Mouse (Mus musculus) adrenal gland, postnatal 4 days (tissue): ENCODE data around the gene Slc4a7. TPM values are rescaled to one million over a fixed set of nuclear protein-coding genes. Genes with fewer than 3 reads are reported as not detected.
A peak's percentile ranks its signal among the peaks of the same experiment; 100 is the strongest.

ENCODE experiments used
- DNase-seq, 2 experiments: peaks; one replicate each; pipeline ENCODE4 v3.0.0; 2021 to 2022; ENCODE audit warnings: low spot score in 2 of 2, mixed read lengths in 2 of 2
- long read RNA-seq, 2 experiments: library from polyadenylated mRNA; stranded (forward); transcript quantifications; one replicate each; pipeline ENCODE4 v2.0.0; 2021
- total RNA-seq, 2 experiments: library from RNA; stranded (reverse); gene quantifications; 2 replicates each; pipeline ENCODE4 v1.2.3; 2021

The Slc4a7 gene
- 10 to 100 TPM; 35.6 to 39.1 TPM for total RNA-seq
- long read RNA-seq, experiment 1, full-length matches to known transcripts = 1 of 3 reads
- long read RNA-seq, experiment 1, partial matches to known transcripts = 1 of 3 reads
- long read RNA-seq, experiment 1, other reads (novel, unspliced or antisense) = 1 of 3 reads
- long read RNA-seq, experiment 2, partial matches to known transcripts = 15 of 21 reads
- long read RNA-seq, experiment 2, other reads (novel, unspliced or antisense) = 6 of 21 reads

DNA sequence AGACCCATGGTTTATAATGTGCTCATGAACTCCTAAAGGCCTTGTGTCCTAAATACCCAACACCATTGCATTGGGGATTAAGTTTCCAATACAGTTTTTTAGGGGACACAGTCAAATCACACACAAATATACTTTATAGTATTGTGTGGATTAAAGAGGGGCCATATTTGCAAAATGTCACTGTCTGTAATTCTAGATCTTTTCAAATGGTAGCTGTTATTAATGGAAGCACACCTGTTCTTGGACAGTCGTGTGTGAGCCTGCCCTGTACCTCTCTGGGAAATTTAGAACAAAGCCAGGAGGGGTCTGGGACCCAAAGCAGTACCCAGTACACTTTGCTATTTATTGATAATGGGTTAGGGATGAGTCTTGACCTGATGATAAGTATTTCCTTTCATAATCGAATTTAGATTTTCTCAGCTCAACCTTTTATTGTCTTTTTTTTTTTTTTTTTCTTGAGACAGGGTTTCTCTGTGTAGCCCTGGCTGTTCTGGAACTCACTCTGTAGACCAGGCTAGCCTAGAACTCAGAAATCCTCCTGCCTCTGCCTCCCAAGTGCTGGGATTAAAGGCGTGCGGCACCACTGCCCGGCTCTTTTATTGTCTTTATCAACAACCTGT is at the start of gene Slc4a7:
Gene Slc4a7, plus strand, starts transcription at position 570 of the 620 bp plus-strand sequence.
- no peak for DNase-seq

DNA sequence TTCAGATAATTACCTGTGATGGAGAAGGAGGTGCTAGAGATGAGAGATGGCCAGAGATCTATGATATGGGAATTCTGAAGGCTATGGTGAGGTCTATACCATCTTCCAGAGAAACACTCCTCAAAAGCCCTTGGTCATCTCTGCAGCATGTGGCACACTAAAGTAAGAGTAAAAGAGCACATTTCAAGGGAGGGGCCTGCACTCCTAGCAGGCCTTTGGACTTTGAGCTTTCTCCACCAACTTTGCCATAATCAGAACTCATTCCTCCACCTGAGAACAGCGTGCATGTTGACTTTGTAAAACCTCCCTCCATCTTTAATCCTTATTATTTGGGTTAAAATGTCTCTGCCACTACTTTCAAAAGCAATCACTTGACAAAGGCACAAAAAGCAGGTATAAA is 31.5 kb upstream of the Slc4a7 start:
- DNase-seq = no peak

DNA sequence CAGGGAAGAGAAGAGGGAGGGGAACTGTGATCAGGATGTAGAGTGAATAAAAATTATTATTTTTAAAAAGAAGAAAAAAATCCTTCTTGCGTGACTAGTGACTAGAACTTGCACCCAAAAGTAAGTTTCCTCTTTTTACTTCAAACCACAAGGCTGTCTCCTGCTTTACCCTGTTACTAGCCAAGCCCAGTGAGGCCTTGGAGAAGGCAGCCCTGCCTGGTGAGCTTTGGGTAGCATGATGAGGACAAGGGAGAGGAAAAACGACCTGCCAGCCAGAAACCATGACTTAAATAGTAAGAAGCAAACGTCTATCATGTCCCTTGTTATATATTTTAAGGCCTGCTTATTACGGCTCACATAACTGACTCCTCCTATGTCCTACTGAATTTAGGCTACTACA is 20.5 kb upstream of the Slc4a7 start:
- DNase-seq = no peak

DNA sequence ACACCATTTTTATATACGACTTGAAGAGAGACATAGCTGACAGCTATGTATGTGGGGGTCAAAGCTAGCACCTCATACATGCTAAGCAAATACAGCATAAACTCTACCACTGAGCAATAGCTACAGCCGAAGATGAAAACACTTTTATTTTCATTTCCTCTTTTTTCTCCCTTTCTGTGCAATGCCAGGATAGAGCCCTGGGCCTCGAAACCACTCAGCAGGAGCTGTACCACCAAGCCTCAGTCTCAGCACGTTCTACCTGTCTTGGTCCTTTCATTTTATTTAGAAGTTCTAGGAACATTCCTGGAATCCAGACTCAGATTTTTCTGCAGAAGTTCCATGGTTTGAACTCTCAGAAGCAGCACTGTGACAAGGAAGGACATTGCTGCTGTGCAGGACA is 17.3 kb upstream of the Slc4a7 start:
- DNase-seq = no peak

DNA sequence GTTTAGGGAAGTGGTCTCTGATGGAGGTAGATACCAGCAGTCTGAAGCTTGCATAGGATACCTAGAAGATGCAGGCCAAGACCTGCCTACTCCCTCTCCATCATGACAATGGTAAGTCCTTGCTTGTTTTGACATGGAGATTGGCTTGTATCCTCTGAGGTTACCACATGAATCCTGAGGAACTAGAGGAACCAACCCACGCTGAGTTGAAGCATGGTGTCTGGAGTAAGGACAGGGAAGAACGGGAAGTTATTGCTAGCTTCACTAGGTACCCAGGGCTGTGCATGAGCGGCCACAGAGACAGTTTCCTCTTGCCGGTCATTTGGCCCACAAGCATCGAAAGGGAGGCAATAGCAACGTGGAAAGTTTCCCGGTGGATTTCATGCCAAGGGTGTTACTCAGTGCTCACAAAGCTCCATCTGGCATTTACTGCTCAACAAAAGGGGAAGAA is 16.0 kb upstream of the Slc4a7 start:
- DNase-seq = no peak

DNA sequence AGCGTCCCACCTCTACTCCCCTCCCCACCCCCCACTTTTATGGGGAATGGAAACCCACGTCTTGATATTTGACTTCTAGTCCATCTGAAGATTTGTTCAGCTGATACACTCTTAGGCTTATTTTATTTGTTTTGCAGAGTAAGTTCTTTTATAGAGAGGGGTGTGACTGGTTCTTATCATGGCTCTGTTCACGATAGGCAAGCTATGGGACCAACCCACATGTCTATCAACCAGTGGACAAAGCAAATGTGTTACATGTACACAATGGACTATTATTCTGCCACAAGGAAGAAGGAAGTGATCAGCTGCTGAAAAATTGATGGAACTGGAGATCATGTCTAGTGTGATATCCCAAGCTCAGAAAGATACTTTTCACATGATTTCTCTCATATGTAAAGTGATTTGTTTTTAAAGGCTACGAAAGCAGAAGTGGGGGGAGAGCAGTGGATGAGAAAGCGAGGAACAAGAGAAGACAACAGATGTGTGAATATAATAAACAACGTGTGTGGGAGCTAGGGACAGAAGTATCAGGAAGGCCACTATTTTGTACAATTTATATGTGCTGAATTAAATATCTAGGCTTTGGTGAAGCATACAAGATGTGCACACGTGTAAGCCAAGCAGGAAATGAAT is 14.7 kb upstream of the Slc4a7 start:
- no peak for DNase-seq

DNA sequence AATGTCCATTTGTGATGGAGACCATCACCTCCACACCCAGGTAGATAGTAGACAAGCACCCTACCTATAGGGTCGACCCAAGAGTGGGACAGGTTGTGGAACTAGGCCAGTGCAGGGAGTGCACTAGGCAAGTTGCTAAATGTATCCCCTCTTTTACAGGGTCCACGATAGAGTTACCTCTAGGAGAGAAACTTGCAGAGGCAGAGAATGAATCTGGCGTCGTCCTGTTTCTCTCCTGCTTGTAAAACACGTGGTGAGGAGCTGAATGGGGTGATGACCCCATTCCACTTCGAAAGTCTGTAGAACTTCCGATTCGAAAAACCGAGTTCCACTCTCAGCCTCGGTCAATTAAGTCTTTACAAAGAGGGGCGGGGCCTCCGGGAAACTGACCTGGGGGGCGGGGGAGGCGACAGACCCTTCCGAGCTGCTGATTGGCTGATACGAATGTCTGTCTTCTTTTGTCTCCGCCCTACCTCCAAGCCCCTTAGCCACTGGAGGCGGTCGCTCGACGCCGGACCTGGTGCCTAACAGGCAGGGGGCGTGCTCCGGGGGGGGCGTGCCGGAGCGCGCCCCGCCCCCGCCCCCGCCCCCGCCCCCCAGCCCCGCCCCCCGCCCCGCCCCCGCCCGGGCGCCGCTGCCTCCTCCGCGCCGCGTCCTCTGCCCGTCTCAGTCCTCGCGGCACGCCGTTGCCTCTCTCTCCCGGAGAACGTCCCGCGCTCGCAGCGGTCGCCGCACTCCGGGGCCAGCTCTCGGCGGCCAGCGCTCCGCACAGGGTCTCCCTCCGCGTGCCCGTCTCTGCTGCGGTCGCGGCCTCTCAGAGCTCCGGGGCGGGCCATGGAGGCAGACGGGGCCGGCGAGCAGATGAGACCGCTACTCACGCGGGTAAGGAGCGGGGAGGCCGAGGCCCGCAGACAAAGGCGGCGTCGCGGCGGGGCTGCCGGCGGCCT is 593 bp downstream of the Slc4a7 start:
- DNase-seq = peak; percentile 67 to 80

DNA sequence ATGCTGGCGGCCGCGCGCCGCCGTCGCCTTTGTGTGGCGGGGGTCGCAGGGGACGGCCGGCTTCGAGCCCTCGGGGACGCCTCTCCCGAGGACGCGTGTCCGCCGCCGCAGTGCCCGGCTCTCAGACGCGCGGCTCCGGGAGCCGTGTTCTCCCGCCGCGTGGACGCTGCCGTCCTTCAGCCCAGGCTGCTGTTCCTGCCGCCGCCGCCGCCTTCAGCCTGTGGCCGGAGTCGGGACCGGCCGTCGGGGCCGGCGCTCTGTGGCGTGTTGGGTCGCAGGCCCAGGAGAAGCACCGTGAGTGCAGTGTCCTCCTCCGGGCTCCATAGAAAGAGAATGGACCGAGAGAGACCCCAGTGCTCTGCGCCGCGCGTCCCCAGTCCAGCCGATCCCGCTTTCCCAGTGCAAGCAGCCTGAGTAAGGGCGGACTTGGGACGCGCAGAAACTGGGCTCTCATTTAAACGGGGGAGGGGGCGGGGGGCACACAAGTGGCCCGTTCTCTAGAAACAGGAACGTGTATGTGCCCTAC is 1.3 kb downstream of the Slc4a7 start:
- DNase-seq = peak in 1 of 2 experiments; percentile 31

DNA sequence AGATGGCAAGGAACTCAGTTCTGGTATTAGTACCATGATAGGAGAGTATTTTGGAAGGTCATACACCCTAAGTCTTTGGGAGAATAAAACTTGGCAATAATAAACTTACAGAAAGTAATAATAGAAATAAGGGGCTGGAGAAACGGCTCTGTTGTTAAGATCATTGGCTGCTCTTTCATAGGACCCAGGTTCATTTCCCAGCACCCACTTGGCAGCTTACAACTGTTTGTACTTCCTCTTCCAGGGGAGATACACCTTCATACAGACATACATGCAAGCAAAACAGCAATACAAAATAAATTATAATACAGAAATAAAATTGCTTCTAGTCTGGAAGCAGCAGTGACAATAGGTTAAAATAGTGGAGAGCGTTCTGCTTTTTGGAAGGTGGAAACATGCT is 2.6 kb downstream of the Slc4a7 start:
- DNase-seq = no peak

DNA sequence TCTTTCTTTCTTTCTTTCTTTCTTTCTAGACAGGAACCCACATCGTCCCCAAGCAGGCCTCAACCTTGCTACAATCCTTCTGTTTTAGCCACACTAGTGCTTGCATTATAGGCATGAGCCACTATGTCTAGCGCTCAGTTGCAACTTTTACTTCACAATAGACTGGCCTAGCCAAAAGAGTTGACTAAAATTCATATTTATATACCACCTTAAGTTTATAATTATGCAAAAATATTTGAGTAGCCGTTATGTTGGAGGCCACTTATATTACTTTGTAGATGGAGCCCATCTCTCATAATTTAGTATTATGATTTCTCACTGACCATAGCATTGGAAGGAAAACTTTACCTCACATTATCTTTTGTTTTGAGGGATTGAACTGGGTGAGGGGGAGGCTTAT is 3.0 kb downstream of the Slc4a7 start:
- DNase-seq = no peak

DNA sequence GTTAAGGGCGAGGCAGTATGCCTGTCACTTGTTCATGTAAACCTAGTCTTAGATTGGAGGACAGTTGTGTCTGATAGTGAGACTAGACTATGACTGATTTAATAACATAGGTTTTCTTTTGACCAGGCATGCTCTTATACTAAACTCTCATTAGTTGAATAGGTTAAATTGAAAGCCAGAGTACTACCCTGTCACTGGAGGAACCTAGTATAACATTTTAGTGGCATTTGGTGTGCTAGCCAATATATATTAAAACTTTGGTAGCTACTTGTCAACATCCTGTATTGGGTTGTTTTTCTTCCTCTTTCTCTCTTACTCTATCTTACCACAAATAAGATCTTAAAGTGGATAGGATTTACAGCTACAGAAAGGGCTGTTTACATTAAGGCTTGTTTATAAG is 4.3 kb downstream of the Slc4a7 start:
- no peak for DNase-seq

DNA sequence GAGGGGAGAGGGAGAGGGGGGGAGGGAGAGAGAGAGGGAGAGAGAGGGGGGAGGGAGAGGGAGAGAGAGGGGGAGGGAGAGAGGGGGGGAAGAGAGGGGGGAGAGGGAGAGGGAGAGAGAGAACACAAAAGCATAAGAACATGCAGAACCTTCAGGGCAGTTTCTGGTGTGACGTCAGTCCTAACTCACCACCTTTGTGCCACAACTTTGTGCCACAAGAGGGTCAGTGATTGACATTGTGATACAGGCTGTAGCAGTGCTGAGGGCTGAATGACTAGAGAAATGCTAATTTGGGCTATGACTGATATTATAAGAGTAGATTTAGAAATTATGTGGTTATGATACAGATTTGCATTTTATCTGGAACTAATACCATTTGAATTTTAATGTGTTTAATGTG is 5.0 kb downstream of the Slc4a7 start:
- no peak for DNase-seq

DNA sequence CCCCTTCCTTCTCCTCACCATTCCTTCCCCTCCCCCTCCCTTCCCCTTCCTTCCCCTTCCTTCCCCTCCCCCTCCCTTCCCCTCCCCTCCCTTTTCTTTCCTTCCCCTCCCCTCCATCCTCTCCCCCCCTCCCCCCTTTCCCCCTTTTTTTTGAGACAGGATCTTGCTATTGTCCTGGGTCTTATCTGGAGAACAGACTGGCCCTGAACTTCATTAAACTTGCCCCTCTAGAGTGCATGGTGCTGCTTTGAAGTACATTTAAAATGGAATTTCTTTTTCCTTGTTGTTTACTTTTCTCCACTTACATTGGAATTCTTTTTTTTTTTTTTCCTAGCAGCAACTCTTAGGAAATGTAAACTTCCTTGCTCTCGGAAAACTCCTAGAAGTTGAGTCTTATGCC is 6.9 kb downstream of the Slc4a7 start:
- no peak for DNase-seq

DNA sequence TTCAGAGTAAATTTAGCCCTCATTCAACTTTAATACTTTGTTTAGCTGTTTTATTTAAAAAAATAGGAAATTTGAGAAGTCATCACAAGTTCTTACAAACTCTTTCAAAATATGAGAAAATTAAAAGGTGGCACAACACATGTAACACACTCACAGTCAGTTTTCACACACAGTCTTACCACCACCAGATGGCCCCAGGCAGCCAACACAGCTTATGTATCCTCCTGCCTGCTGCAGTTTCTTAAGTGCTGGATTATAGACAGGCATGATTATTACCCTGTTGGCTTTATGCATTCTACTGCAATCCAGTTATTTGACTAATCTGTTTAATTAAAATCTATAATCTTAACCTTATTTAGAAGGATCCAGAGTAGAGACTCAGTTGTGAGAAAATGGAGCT is 12.1 kb downstream of the Slc4a7 start:
- no peak for DNase-seq

DNA sequence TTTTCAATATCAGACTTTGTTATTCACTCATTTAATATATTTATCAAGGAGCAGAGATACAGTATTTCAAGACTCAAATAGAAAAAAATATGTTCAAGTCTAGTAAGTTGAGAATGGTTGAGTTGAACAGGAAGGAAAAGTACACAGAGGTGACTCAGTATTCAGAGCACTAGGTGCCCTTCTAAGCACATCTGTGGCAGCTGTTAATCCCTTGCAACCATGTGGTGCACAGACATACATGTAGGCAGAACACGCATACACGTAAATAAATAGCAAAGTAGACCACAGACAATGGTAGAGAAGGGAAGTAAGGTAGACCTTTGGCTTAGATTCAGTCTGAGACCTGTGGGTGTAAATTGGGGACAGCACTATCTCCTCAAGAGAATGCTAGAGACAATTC is 13.7 kb downstream of the Slc4a7 start:
- no peak for DNase-seq

DNA sequence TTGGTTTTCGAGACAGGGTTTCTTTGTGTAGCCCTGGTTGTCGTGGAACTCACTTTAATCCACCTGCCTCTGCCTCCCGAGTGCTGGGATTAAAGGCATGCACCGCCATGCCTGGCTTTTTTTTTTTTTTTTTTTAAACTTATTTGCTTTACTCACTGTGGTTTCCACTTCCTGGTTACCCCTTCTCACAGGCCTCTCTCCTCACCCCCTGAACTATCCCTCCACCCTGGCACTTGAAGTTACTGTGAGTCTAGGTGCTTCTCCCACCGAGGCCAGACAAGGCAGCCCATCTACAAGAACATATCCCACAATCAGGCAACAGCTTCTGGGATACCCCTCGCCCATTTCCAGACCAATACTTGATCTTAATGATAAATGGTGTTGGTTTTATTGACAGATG is 14.8 kb downstream of the Slc4a7 start:
- no peak for DNase-seq

DNA sequence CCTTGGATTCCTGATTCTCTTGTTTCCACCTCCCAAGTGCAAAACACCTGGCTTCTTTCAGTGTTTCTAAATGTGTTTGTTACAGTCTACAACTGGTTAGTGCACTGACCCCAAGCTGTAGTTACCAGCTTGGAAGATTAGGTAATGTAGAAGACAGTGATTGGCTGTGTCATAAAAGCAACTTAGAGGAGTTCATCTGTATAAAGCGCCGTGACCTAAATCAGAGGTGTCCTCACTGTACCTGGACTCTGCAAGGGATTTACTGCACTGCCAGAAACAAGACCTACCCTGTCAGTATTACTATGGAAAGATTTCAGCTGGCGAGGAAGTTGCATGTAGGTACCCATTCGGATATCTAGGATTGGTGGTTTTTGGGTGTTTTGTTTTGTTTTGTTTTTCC is 16.5 kb downstream of the Slc4a7 start:
- no peak for DNase-seq

DNA sequence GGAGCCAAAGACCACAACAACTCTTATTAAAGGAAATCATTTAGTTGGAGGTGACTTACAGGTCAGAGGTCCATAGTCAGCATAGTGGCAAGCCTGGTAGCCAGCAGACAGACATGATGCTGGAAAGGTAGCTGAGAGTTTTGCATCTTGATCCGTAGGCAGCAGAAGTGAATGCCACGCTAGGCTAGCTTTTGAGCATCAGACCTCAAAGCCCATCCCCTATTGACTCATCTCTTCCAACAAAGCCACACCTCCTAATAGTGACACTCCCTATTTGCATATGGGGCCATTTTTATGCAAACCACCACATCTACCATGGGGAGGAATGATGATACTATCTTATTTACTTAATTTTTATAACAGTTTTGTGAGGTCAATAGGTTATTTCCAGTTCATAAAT is 79.1 kb downstream of the Slc4a7 start:
- no peak for DNase-seq

DNA sequence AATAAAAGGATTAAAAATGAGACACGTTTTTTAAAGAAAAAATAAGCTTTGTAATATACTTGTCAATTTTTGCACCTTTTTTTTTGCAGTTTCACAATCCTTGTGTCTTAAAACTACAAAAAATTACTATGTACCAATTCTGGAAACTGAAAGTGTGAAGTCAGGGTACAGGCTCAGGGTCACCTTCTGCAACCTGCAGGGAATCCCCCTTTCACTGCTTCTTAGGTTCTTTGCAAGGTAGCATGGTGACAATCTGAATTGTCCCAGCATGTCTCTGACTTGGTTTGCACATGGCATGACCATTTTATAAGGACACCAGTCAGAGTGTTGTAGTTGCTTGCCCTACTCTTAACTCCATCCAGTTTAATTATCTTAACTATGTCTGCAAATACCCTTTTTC is 82.1 kb downstream of the Slc4a7 start:
- no peak for DNase-seq

DNA sequence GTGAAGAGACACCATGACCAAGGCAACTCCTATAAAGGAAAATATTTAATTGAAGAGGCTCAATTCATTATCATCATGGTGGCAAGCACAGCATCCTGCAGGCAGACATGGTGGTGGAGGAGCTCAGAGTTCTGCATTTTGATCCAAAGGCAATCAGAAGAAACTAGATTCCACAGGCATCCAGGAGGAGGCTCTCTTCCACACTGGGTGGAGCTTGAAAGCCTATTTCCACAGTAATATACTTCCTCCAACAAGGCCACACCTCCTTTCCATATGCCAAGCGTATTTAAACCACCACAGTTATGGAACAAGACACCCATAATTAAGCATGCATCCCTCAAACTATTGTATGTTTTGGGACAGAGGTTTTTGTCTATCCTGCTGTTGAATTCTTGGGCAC is 84.9 kb downstream of the Slc4a7 start:
- no peak for DNase-seq

DNA sequence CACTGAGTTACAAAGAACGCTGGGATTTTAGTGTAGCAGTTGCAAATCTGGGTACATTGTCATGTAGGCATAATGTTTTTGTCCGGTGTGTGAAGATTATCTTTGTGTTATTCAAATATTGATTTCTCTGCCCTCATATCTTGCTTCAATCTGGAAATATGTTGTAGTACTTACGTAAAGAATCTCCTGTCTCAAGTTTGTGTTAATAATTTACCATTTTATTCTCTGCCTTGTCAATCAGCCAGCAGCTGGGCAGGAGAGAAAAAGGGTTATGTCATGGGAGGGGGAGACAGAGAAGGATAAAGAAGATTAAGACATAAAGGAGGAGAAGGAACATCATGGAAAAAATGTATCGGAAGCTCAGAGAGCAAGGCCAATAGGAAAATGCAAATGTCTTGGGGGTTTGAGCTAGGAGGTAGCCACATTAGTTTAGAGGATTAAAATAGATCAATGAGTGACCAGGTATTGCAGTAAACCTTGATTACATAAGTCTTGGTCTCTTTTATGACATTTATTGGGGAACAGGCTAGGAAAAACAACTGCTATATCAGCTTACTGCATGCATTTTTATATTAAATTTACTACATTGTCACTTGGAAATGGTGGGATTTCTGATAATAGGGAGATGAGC is 87.9 kb downstream of the Slc4a7 start:
- no peak for DNase-seq
